Mouse (Mus musculus) G1E (cell line): Measurements from ENCODE around the gene Parg.

Experiments used
- CTCF ChIP-seq: IDR thresholded peaks from 2 replicates; pipeline ENCODE4 v1.5.1; 2012; ENCODE audit warnings: low read depth, low read length, inconsistent platforms, mixed read lengths
- GATA1 ChIP-seq: IDR thresholded peaks from 2 replicates; pipeline ENCODE4 v1.6.1; 2012; ENCODE audit warnings: borderline replicate concordance, low read length, inconsistent platforms, mixed read lengths
- GATA2 ChIP-seq: IDR thresholded peaks from 2 replicates; pipeline ENCODE4 v1.6.1; 2012; ENCODE audit warnings: low read depth, low read length, inconsistent platforms, borderline replicate concordance
- TAL1 ChIP-seq: conservative IDR thresholded peaks from 2 replicates; pipeline ENCODE4 v1.6.1; 2012; ENCODE audit warnings: low read depth, low read length, inconsistent platforms, mixed read lengths

- TF ChIP-seq CTCF (no peak), TAL1 (no peak), GATA1 (no peak), GATA2 (no peak)
These were observed 41.2 kb upstream of the Parg start for GRCm38 (mm10) chr14:32160563-32160962.
